Mouse (Mus musculus): Measurements from ENCODE around the gene Slc39a9. TPM values are rescaled to one million over a fixed set of nuclear protein-coding genes. Genes with fewer than 3 reads are reported as not detected.

Gene Slc39a9
- polyA plus RNA-seq, 1 experiment: 6.9 TPM

GRCm38 (mm10) chr12:80729758-80730530 lies 86.3 kb downstream of the Slc39a9 start:
- WGBS: 64% methylated on average over 12 of the region's 12 CpGs
- Histone ChIP-seq H3K4me1 (ENCODE audit: control insufficient read depth, insufficient read depth, low read length) (no peaks in the 10 kb centered on the region), H3K27ac (ENCODE audit: control insufficient read depth, insufficient read depth, low read depth, low read length, poor library complexity) (no peak overlapping the region), H3K4me3 (replicated peaks; ENCODE audit: control insufficient read depth, low read depth, low read length) (no peak overlapping the region)
- TF ChIP-seq POLR2A (IDR thresholded peaks at IDR 0.05; ENCODE audit: borderline replicate concordance, control insufficient read depth, low read depth, low read length) (no peak), CTCF (IDR thresholded peaks at IDR 0.05; ENCODE audit: control insufficient read depth, insufficient read depth, low read length) (no peak)

GRCm38 (mm10) chr12:80730567-80730966 lies 86.9 kb downstream of the Slc39a9 start:
- TF ChIP-seq POLR2A (IDR thresholded peaks at IDR 0.05; ENCODE audit: borderline replicate concordance, control insufficient read depth, low read depth, low read length): no peak
- TF ChIP-seq CTCF (IDR thresholded peaks at IDR 0.05; ENCODE audit: control insufficient read depth, insufficient read depth, low read length): no peak
- H3K4me3 ChIP-seq (replicated peaks; ENCODE audit: control insufficient read depth, low read depth, low read length): no peak overlapping the region
- 15% methylated on average over 9 of the region's 9 CpGs for WGBS
- H3K4me1 ChIP-seq (ENCODE audit: control insufficient read depth, insufficient read depth, low read length): no peaks in the 10 kb centered on the region
- no peak overlapping the region for H3K27ac ChIP-seq (ENCODE audit: control insufficient read depth, insufficient read depth, low read depth, low read length, poor library complexity)

Other genes starting within 250 kb of the Slc39a9 start
- 4.6 and 12.5 TPM in 2 replicates for gene Dcaf5, start 207.3 kb upstream of the Slc39a9 start, polyA plus RNA-seq (2011; ENCODE audit: insufficient read depth, insufficient read length, low replicate concordance, missing spikeins)
- 1.8 and 7.0 TPM in 2 replicates for gene Exd2, start 180.8 kb upstream of the Slc39a9 start, polyA plus RNA-seq (2011; ENCODE audit: insufficient read depth, insufficient read length, low replicate concordance, missing spikeins)
- gene Galnt16, start 125.6 kb upstream of the Slc39a9 start, polyA plus RNA-seq (2011; ENCODE audit: insufficient read depth, insufficient read length, low replicate concordance, missing spikeins): not detected in 2 replicates
- 18.9 and 23.6 TPM in 2 replicates for gene Erh, start 458 bp downstream of the Slc39a9 start, polyA plus RNA-seq (2011; ENCODE audit: insufficient read depth, insufficient read length, low replicate concordance, missing spikeins)
- gene Plekhd1, start 48.7 kb downstream of the Slc39a9 start, polyA plus RNA-seq (2011; ENCODE audit: insufficient read depth, insufficient read length, low replicate concordance, missing spikeins): not detected in 2 replicates
- gene Ccdc177, start 116.8 kb downstream of the Slc39a9 start, polyA plus RNA-seq (2011; ENCODE audit: insufficient read depth, insufficient read length, low replicate concordance, missing spikeins): not detected in 2 replicates
- 10.0 and 17.3 TPM in 2 replicates for gene Susd6, start 146.6 kb downstream of the Slc39a9 start, polyA plus RNA-seq (2011; ENCODE audit: insufficient read depth, insufficient read length, low replicate concordance, missing spikeins)

All from bone marrow, adult 2 months (tissue).